Mouse (Mus musculus): ENCODE measurements at regions not wholly inside any gene's neighbourhood (a gene's known extent, or its start where the extent isn't known, plus 50 kb on each side); places are given as distances from the start of the nearest gene placed in this dataset.

DNA sequence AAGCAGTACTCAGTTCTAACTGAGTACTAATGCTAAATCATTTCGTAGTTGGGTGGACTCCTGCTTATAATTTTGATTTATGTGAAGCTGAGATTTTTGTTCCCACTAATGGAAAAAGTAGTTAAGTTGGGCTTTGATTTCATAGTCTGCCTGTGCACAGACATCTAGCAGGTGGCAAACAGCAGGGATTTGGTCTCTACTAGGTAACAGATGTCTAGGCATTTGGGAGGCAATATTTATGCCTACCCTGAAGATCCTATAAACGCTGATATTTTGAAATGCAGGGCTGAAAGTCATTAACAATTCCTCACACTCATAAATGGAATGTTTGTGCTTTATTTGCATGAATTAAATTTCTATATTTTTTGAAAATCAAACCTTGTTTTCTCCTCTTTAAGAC is 182.4 kb downstream of the Ptn start:
- TF ChIP-seq POLR2A (IDR thresholded peaks at IDR 0.05; ENCODE audit: extremely low read depth, insufficient read depth, low read length) (no peak), CTCF (IDR thresholded peaks at IDR 0.05; ENCODE audit: low read depth, low read length) (no peak)
